27 mouse cellular contexts compared by ENCODE assay signal in the genomic region with DNA sequence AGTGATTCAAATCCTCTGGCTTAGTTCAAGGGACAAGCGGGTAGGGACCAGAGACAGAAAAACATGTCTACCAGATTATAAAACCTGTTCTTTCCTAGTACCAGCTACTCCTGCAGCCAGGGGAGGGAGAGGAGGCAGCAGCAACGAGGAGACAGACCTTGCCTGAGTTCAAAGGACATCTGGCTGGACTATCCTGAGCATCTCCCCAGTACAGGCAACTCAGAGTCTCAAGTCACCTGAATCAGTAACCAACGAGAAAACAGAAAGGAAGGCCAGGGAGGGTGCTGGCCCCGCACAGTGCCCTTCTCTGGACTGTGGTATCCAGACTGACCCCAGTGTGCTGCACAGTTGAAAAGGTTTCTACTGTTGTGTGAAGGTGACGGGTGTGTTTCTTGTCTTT. TPM values are rescaled to one million over a fixed set of nuclear protein-coding genes. Genes with fewer than 3 reads are reported as not detected.
DNase-seq lines count a peak whose midpoint lies in the region; ATAC-seq lines count a peak whose summit lies in the region.
"Had no signal": no experiment of that assay in that cellular context is flagged by ENCODE, and none has a peak within 500 bp of the region (broad histone marks: within the 10 kb centered on the region; RNA-seq: fewer than 3 reads in every experiment).

No protein-coding gene starts in this region.

- H3K4me3 ChIP-seq in kidney, embryonic 16.5 days (ENCODE audit: low read length), result no peak overlapping the region
- H3K4me3 ChIP-seq in kidney, embryonic 15.5 days (replicated peaks), result no peak overlapping the region
- H3K4me3 ChIP-seq: embryonic facial prominence, embryonic 13.5 days; embryonic facial prominence, embryonic 15.5 days; erythroblast, embryonic 14.5 days; forebrain, embryonic 10.5 days; forebrain, embryonic 12.5 days had no signal

- DNase-seq in kidney, adult 11 months, result peak; percentile 66
- no peak for DNase-seq in kidney, postnatal 10 days
- DNase-seq in kidney, adult 9 months, result peak; percentile 76
- DNase-seq in kidney, postnatal 36 days, result peak; percentile 55 to 64
- DNase-seq: adrenal gland, adult 2 months; adrenal gland, postnatal 10 days; adrenal gland, postnatal 25 days; B cell, adult 2 months; cerebellum, adult 11 months; cerebellum, adult 18-20 months; cerebellum, adult 8-10 months; cerebellum, adult 9-11 months; cerebellum, postnatal 14 days; cerebellum, postnatal 36 days; embryo, embryonic 11 days had no signal

- H3K4me1 ChIP-seq in kidney, embryonic 16.5 days (ENCODE audit: insufficient read depth, low read length), result no peaks in the 10 kb centered on the region
- no peaks in the 10 kb centered on the region for H3K4me1 ChIP-seq in kidney, embryonic 15.5 days
- H3K4me1 ChIP-seq: embryonic facial prominence, embryonic 13.5 days; embryonic facial prominence, embryonic 15.5 days; forebrain, embryonic 10.5 days; forebrain, embryonic 12.5 days had no signal

- H3K27ac ChIP-seq in kidney, embryonic 16.5 days (ENCODE audit: low read length), result no peak overlapping the region
- H3K27ac ChIP-seq in kidney, embryonic 15.5 days, result no peak overlapping the region
- H3K27ac ChIP-seq: embryonic facial prominence, embryonic 13.5 days; embryonic facial prominence, embryonic 15.5 days; forebrain, embryonic 10.5 days; forebrain, embryonic 12.5 days had no signal

- no peak overlapping the region for H3K9ac ChIP-seq in kidney, embryonic 16.5 days (replicated peaks; ENCODE audit: low read length)
- H3K9ac ChIP-seq in kidney, embryonic 15.5 days, result no peak overlapping the region
- H3K9ac ChIP-seq: embryonic facial prominence, embryonic 13.5 days; embryonic facial prominence, embryonic 15.5 days; forebrain, embryonic 12.5 days had no signal

- peaks cover 50% of the 10 kb centered on the region for H3K36me3 ChIP-seq in kidney, embryonic 16.5 days (ENCODE audit: insufficient read depth, low read length)
- peaks cover 90% of the 10 kb centered on the region for H3K36me3 ChIP-seq in kidney, embryonic 15.5 days

- no peaks in the 10 kb centered on the region for H3K27me3 ChIP-seq in kidney, embryonic 16.5 days (ENCODE audit: insufficient read depth, low read length)
- H3K27me3 ChIP-seq in kidney, embryonic 15.5 days, result no peaks in the 10 kb centered on the region
- H3K27me3 ChIP-seq: CH12.LX; embryonic facial prominence, embryonic 13.5 days; embryonic facial prominence, embryonic 15.5 days; forebrain, embryonic 12.5 days had no signal

- no peaks in the 10 kb centered on the region for H3K9me3 ChIP-seq in kidney, embryonic 16.5 days (ENCODE audit: low read length)
- H3K9me3 ChIP-seq in kidney, embryonic 15.5 days (replicated peaks), result no peaks in the 10 kb centered on the region
- H3K9me3 ChIP-seq: embryonic facial prominence, embryonic 13.5 days; embryonic facial prominence, embryonic 15.5 days; forebrain, embryonic 10.5 days; forebrain, embryonic 12.5 days had no signal

- ATAC-seq in kidney, embryonic 16.5 days (ENCODE audit: low FRiP score, low TSS enrichment), result no peak
- no peak for ATAC-seq in kidney, embryonic 15.5 days (replicated peaks; ENCODE audit: low FRiP score)
- ATAC-seq: CD4-positive, CD25-positive, alpha-beta regulatory T cell, adult 4 months; forebrain, embryonic 14.5 days; forebrain, embryonic 16.5 days had no signal

- WGBS in kidney, embryonic 16.5 days, result 77% methylated on average over 5 of the region's 5 CpGs
- 75% methylated on average over 5 of the region's 5 CpGs for WGBS in kidney, embryonic 15.5 days

- H3K4me2 ChIP-seq in kidney, embryonic 16.5 days (replicated peaks; ENCODE audit: low read depth, low read length), result no peak overlapping the region
- H3K4me2 ChIP-seq in kidney, embryonic 15.5 days, result no peak overlapping the region
- H3K4me2 ChIP-seq: embryonic facial prominence, embryonic 13.5 days; embryonic facial prominence, embryonic 15.5 days; forebrain, embryonic 12.5 days had no signal

RNA-seq across cellular contexts. Expression of a gene that starts 5.9 kb away (rescaled TPM):
- 0.41 and 0.82 TPM in 2 replicates for polyA plus RNA-seq in kidney, embryonic 16.5 days (2015; fragmentation: Nextera tagmentation; extraction: Ambion mirVana)
- polyA plus RNA-seq in kidney, embryonic 15.5 days (2015; fragmentation: Nextera tagmentation; extraction: Ambion mirVana), result 1.2 and 1.4 TPM in 2 replicates
- polyA plus RNA-seq: adrenal gland, adult 2 months; CD4-positive, CD25-positive, alpha-beta regulatory T cell, adult 4 months; erythroblast, embryonic 14.5 days; forebrain, embryonic 14.5 days had no signal

RNA-seq across cellular contexts. Expression of a gene that starts 15.5 kb away (rescaled TPM):
- 0.53 and 0.55 TPM in 2 replicates for polyA plus RNA-seq in kidney, embryonic 16.5 days (2015; fragmentation: Nextera tagmentation; extraction: Ambion mirVana)
- polyA plus RNA-seq in kidney, embryonic 15.5 days (2015; fragmentation: Nextera tagmentation; extraction: Ambion mirVana), result 0.50 and 0.53 TPM in 2 replicates
- polyA plus RNA-seq: embryonic facial prominence, embryonic 11.5 days; erythroblast, embryonic 14.5 days; forebrain, embryonic 14.5 days; forebrain, embryonic 16.5 days had no signal

RNA-seq across cellular contexts. Expression of a gene that starts 24.2 kb away (rescaled TPM):
- polyA plus RNA-seq in kidney, embryonic 16.5 days (2015; fragmentation: Nextera tagmentation; extraction: Ambion mirVana), result 55.8 and 57.0 TPM in 2 replicates
- polyA plus RNA-seq in kidney, embryonic 15.5 days (2015; fragmentation: Nextera tagmentation; extraction: Ambion mirVana), result 39.2 and 46.2 TPM in 2 replicates

RNA-seq across cellular contexts. Expression of a gene that starts 24.9 kb away (rescaled TPM):
- 25.8 and 27.4 TPM in 2 replicates for polyA plus RNA-seq in kidney, embryonic 16.5 days (2015; fragmentation: Nextera tagmentation; extraction: Ambion mirVana)
- polyA plus RNA-seq in kidney, embryonic 15.5 days (2015; fragmentation: Nextera tagmentation; extraction: Ambion mirVana), result 21.6 and 22.5 TPM in 2 replicates

RNA-seq across cellular contexts. Expression of a gene that starts 25.0 kb away (rescaled TPM):
- polyA plus RNA-seq in kidney, embryonic 16.5 days (2015; fragmentation: Nextera tagmentation; extraction: Ambion mirVana), result 14.0 and 16.6 TPM in 2 replicates
- polyA plus RNA-seq in kidney, embryonic 15.5 days (2015; fragmentation: Nextera tagmentation; extraction: Ambion mirVana), result 12.9 and 16.0 TPM in 2 replicates
